8 mouse cellular contexts compared by ENCODE assay signal in the genomic region with DNA sequence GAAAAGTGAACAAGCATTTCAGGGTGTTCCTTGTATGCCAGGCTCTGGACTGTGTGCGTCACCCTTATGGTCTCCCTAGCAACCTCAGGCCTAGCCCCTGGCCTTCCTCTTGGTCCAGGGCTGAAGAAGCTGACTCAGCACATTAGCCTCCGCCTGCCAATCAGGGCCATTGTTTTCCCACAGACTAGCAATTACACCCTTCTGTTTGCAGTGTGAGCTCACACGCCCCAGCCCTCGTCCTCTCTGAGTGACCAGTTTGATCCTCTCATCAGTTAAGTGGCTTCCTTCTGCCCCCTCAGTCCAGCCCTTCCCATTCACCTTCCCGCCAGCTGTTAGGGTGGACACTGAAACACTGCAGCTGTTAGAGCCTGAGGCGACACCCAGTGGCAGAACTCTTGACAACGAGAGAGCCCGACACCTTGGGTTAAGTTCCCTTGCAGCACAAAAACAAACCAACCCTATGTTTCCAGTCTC. TPM values are rescaled to one million over a fixed set of nuclear protein-coding genes. Genes with fewer than 3 reads are reported as not detected.
DNase-seq lines count a peak whose midpoint lies in the region; ATAC-seq and TF ChIP-seq lines count a peak whose summit lies in the region.

No protein-coding gene starts in this region.

- H3K27ac ChIP-seq in left cerebral cortex, adult 2 months: no peak overlapping the region
- no peak overlapping the region for H3K27ac ChIP-seq in stomach, embryonic 15.5 days

- H3K4me3 ChIP-seq in left cerebral cortex, adult 2 months: no peak overlapping the region
- no peak overlapping the region for H3K4me3 ChIP-seq in stomach, embryonic 15.5 days (replicated peaks)

- DNase-seq in left cerebral cortex, adult 2 months (ENCODE audit: extremely low spot score in 1 of 2, low spot score in 2 of 2): no peak
- DNase-seq in left cerebral cortex, adult 9 months (ENCODE audit: low spot score in 2 of 2): no peak
- DNase-seq in heart, adult 18-20 months: peak; percentile 32 to 55
- peak; percentile 51 for DNase-seq in kidney, adult 18-20 months
- peak; percentile 85 for DNase-seq in lung, postnatal 10 days
- DNase-seq in layer of hippocampus, adult 11-12 months (ENCODE audit: low spot score): no peak
- no peak for DNase-seq in cerebellum, postnatal 14 days

- no peak overlapping the region for H3K9ac ChIP-seq in stomach, embryonic 15.5 days

- 8% methylated on average over 8 of the region's 8 CpGs for WGBS in stomach, embryonic 15.5 days

- H3K36me3 ChIP-seq in stomach, embryonic 15.5 days: no peaks in the 10 kb centered on the region

- H3K9me3 ChIP-seq in stomach, embryonic 15.5 days: no peaks in the 10 kb centered on the region

- H3K27me3 ChIP-seq in stomach, embryonic 15.5 days (replicated peaks): no peaks in the 10 kb centered on the region

- peak; percentile 27 for TF ChIP-seq CTCF in left cerebral cortex, adult 2 months (IDR thresholded peaks at IDR 0.05)

- intact Hi-C loops in left cerebral cortex, adult 2 months (cut with DNase I): no loop called here

- H3K4me1 ChIP-seq in stomach, embryonic 15.5 days: peaks cover 8% of the 10 kb centered on the region; the same call in 1 of the 2 replicates

- peak overlapping the region; percentile 29; the same call in 1 of the 2 replicates for H3K4me2 ChIP-seq in stomach, embryonic 15.5 days

- peak; percentile 59 for ATAC-seq in stomach, embryonic 15.5 days (ENCODE audit: insufficient read depth, low FRiP score, low read depth)

RNA-seq across cellular contexts. Expression of gene AI661453, which starts 7.5 kb away (rescaled TPM):
- total RNA-seq in left cerebral cortex, adult 2 months (2021): under 1 TPM; 0.61 to 0.84 TPM
- total RNA-seq in heart, adult 18-20 months (2021): 1 to 10 TPM; 1.3 to 2.1 TPM
- polyA plus RNA-seq in stomach, embryonic 15.5 days (2015; fragmentation: Nextera tagmentation; extraction: Ambion mirVana): 3.5 and 4.0 TPM in 2 replicates

RNA-seq across cellular contexts. Expression of gene 1700001C19Rik, which starts 8.3 kb away (rescaled TPM):
- total RNA-seq in left cerebral cortex, adult 2 months (2021): not detected
- total RNA-seq in heart, adult 18-20 months (2021): not detected
- polyA plus RNA-seq in stomach, embryonic 15.5 days (2015; fragmentation: Nextera tagmentation; extraction: Ambion mirVana): 0.12 and 0.37 TPM in 2 replicates

RNA-seq across cellular contexts. Expression of gene Guca1a, which starts 28.5 kb away (rescaled TPM):
- total RNA-seq in left cerebral cortex, adult 2 months (2021): not detected
- total RNA-seq in heart, adult 18-20 months (2021): under 1 TPM in 1 of 2 experiments, not detected in 1; 0.42 TPM
- 3.0 and 4.0 TPM in 2 replicates for polyA plus RNA-seq in stomach, embryonic 15.5 days (2015; fragmentation: Nextera tagmentation; extraction: Ambion mirVana)

RNA-seq across cellular contexts. Expression of gene Guca1b, which starts 43.7 kb away (rescaled TPM):
- 1 to 10 TPM; 1.8 to 2.9 TPM for total RNA-seq in left cerebral cortex, adult 2 months (2021)
- under 1 TPM in 1 of 2 experiments, not detected in 1; 0.23 TPM for total RNA-seq in heart, adult 18-20 months (2021)
- 0.46 and 0.49 TPM in 2 replicates for polyA plus RNA-seq in stomach, embryonic 15.5 days (2015; fragmentation: Nextera tagmentation; extraction: Ambion mirVana)

Comparison
In these comparisons a context has a peak if more than half of its experiments do, and no peak if none do; other contexts are left out.
1. DNase-seq: peak in heart, adult 18-20 months (2 of 2), kidney, adult 18-20 months (single experiment) and lung, postnatal 10 days (single experiment); none in left cerebral cortex, adult 2 months (0 of 2), left cerebral cortex, adult 9 months (0 of 2), layer of hippocampus, adult 11-12 months (single experiment) and cerebellum, postnatal 14 days (0 of 2).